Mouse (Mus musculus) megakaryocyte, embryonic 14.5 days (primary cell): Measurements from ENCODE around the gene Ntn3.
A peak's percentile ranks its signal among the peaks of the same experiment; 100 is the strongest.

Experiments
- FLI1 ChIP-seq: IDR thresholded peaks from 2 replicates; pipeline ENCODE4 v1.6.1; 2012; ENCODE audit warnings: low read length, inconsistent platforms, mixed read lengths
- GATA1 ChIP-seq: IDR thresholded peaks from 3 replicates; pipeline ENCODE4 v1.6.1; 2012; ENCODE audit warnings: mixed read lengths, low read length, inconsistent platforms, borderline replicate concordance

GRCm38 (mm10) chr17:24220435-24221411 lies 11.4 kb upstream of the Ntn3 start, which contains the start of gene Tedc2:
- TF ChIP-seq GATA1 (peak; percentile 80), FLI1 (no peak)
